Mouse (Mus musculus): ENCODE results near the gene Ptpdc1.

DNA sequence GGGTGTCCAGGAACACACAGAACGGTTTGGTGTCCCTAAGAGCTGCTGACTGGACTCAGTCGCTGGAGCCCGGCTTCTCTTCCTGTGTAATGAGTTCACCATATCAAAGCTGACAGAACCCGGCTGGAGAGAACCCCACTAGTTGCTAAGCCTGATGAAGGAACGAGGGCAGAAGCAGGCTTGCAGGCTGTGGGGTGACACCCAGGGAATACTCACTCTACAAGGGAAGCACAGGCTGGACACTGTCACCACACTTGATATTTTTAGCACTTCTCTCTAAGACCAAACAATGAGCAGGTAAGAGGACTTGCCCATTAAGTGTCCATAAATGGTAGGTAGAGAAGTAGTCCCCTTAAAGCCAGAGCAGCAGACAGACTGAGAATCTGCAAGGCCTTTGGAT lies 20.9 kb downstream of the Ptpdc1 start:
- TF ChIP-seq MAX (IDR thresholded peaks at IDR 0.05) (no peak), CTCF (IDR thresholded peaks at IDR 0.05; ENCODE audit: control insufficient read depth, insufficient read depth, insufficient read length) (no peak), MYOG (IDR thresholded peaks at IDR 0.05; ENCODE audit: control insufficient read depth, extremely low read depth, insufficient read length) (no peak), USF1 (IDR thresholded peaks at IDR 0.05; ENCODE audit: low read depth) (no peak), MYOD1 (IDR thresholded peaks at IDR 0.05; ENCODE audit: control insufficient read depth, insufficient read length, low read depth) (no peak), CEBPB (IDR thresholded peaks at IDR 0.05; ENCODE audit: low read depth) (no peak), FOSL1 (IDR thresholded peaks at IDR 0.05; ENCODE audit: insufficient read depth, low read length, poor library complexity, severe bottlenecking) (no peak)

All from C2C12 (cell line).